Mouse (Mus musculus): ENCODE measurements at regions not wholly inside any gene's neighbourhood (a gene's known extent, or its start where the extent isn't known, plus 50 kb on each side); places are given as distances from the start of the nearest gene placed in this dataset.
A peak's percentile ranks its signal among the peaks of the same experiment; 100 is the strongest.

DNA sequence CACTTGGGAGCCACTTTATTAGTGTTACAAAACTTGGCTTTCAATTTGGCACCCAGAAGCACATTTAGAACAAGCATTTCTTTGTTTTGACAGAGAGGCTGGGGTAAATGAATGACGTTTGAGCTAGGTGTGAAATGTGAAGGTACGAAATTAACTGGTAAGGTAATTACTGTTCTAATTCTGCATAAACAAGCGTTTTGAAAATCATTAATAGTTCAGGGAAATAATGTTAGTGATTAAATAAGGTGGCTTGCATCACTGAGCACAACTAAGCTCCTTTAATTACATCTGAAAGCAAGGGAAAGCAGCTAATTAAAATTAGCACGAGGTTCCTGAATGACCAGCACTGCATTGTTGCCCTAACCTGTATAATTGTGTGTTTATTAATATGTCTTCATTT lies 529.9 kb upstream of the Pkn2 start:
- DNase-seq (ENCODE audit: low read depth) = no peak

DNA sequence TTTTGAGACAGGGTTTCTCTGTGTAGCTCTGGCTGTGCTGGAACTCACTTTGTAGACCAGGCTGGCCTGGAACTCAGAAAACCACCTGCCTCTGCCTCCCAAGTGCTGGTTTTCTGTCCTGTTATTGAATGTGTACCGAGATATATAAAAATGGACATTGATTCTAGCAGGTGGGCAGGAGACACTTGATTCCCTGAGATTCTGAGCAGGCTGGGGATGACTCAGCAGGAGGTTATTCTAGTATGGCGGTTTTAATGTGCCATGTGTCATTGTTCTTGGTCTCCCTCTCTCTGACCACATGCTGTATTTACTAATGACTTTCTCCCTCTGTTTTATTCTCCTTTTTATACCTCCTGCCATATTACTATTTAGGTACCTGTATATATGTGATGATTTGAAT lies 517.2 kb upstream of the Pkn2 start:
- no peak for DNase-seq (ENCODE audit: low read depth)

DNA sequence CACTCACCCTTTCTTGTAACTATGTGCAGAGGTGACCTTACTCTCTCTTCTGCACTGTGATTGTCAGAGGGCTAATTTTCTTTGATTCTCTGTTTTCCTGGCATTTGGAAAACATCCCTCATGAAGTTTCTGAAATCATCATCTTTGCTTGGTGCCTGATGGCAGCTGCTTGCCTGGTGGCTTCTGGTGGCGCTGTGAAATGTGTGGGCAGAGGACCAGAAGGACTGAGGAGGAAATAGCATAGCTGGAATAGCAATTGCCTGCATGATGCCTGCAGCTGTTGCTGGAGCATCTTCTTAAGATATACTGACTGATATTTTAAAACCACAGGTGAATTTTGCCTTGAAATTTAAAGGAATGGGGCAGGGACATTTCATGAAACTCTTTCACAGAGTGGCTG lies 502.6 kb upstream of the Pkn2 start:
- no peak for DNase-seq (ENCODE audit: low read depth)

DNA sequence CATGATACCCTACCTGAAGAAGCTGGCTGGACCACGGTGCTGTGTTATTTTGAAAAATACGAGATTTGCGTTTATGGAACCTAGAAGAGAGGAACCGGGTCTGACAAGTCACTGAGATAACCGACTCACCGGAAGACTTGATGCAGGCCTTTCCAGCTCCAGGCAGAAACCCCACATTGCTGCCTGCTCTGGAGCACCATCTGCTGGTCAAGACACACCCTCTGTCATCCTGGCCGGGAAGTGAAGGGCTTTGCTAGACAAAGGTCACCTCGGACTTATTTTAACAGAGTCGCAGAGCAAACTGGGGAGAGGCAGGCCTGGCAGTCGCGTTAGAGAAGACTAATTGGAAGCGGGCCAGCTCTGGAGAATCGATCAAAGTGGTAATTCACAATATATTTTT lies 497.4 kb upstream of the Pkn2 start:
- DNase-seq (ENCODE audit: low read depth) = peak; percentile 22

DNA sequence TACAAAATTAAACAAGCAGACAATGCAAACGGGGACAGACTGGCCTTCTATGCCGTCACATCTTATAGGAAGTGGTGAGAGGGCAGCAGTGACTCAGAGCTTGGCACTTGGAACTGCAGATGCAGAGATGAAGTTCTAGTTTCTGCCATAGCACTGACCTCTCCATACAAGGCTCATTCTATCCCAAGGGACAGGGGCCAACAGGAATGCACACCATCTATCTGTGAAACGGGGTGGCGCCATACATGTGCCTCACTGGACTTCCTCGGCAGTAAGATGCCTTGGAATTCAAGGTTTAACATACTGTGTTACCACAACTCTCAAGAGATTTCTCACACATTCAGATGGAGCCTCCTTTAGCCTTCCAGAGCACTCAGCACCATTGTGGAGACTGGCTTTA lies 495.6 kb upstream of the Pkn2 start:
- DNase-seq (ENCODE audit: low read depth) = no peak

DNA sequence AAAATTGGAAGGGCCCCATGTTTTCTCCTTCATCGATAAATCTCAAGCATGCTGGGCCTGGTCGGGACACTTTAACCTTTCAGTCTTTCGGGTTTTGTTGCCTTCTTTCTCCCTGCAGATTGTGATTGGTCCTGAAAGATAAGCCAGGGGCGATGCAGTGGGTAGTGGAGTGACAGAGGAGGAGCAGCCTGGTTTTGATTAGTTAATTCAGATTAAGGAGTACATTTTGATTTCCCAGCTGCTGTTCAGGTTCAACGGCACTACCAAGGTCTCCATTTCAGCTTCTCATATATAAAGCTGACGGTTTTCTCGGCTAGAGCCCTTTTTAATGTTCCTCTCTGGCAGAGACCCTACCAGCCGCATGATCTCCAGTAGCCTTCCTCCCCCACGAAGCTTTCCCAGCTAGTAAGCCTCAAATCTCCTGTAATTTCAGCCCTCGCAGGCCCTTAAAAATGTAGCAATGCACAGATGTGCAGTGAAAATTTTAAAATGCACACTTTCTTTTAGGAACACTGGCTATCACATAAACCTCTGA lies 493.8 kb upstream of the Pkn2 start:
- no peak for DNase-seq (ENCODE audit: low read depth)

DNA sequence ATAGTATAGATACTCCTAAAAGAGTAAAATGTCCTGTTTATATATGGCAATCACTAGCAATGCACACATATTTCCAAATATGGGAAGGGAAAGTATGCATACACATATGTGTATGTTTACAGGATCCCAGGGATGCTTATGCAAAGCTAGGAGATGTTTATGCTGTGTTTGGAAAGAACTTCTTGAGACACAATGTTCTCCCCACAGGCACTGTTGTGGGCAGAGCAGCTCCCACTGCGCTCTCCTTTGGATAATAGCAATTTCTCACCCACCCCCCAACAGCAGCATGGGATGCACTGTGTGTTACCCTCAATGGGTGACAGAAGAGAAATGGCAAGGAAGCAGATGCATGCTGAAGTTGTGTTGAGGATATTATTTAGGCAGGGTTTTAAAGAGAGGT lies 491.7 kb upstream of the Pkn2 start:
- DNase-seq (ENCODE audit: low read depth) = no peak

DNA sequence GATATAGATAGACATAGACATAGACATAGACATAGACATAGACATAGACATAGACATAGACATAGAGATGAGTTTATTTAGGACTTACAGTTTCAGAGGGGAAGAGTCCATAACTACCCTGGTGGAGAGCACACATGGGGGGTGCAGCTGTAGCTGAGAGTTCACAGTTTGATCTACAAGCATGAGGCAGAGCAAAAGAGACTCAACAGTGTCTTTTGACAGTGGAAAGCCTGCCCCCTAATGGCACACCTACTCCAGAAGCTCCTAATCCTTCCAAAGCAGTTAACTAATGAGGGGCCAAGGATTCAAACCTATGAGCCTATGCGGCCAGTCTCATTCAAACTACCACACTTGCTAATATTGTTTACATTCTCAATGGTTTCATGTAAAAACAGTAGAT lies 487.2 kb upstream of the Pkn2 start:
- DNase-seq (ENCODE audit: low read depth) = no peak

DNA sequence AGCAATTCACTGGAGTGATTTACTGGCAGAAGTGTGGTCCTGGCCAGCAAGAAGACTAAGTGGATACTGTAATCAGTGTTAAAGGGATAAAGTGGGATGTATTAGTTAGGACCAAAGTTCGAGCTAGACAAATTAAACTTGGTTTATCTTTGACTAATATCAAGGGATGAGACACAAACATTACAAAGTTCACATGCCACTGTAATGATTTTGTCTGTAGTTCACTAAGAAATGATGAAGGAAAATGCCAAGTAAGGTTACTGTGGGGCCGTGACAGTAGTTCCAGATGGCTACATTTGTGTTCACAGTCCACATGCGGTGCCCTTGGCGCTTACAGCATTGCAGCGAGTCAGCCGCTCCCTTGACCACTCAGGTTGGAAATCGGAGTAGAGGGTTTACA lies 458.2 kb upstream of the Pkn2 start:
- DNase-seq (ENCODE audit: low read depth) = no peak

DNA sequence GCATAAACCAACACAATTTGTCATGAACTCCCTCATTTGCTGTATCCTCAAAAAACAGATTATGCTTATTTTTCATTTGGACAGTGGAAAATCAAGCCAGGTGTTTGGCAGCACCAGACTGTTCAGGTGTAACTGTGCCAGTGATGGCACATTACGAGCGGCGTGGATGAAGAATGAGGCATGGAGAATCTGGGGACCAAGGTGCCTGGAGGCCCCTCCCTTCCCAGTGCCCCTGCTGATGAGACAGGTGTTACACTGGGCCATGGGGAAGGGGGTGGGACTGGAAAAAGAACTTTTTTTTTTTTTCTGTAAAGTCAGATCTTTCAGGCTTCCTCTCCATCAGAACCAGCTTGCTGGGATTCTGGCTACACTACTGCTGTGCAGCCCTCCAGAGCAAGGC lies 451.5 kb upstream of the Pkn2 start:
- no peak for DNase-seq (ENCODE audit: low read depth)

DNA sequence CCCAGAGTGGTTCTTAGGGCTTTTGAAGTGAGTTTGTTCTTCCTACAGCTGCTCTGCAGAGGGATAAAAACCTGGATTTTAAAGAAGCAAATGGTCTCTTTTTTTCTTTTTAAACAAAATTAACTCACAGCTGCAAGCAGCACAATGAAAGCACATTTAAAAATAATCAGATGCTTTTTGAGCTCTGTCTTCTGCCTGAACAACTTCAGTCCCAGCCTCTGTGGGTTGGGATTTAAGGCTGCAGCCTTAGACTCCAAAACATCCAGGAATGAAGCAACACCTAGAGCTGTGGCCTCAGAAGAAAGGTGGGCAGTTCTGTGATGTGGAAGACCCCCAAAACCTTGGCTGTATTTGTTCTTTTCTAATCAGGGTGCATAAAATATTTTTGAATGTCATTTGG lies 446.7 kb upstream of the Pkn2 start:
- DNase-seq (ENCODE audit: low read depth) = no peak

DNA sequence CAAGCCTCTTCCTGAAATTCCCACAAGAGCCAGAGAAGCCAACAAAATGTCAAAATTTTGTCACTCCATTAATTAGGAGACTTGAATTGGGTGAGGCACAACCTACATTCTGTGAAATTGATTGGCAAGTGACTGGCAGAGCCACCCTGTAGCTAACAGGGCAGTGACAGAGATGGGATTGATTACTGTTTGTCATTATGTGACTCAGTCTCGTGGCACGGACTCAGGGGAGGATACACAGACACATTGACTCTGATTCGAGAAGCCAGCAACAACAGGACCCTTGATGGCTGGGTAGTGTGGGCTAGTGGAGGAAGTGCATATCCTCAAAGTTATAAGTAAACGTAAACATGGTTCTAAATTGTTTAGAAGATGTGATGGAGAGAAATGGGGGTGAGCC lies 445.8 kb upstream of the Pkn2 start:
- no peak for DNase-seq (ENCODE audit: low read depth)

DNA sequence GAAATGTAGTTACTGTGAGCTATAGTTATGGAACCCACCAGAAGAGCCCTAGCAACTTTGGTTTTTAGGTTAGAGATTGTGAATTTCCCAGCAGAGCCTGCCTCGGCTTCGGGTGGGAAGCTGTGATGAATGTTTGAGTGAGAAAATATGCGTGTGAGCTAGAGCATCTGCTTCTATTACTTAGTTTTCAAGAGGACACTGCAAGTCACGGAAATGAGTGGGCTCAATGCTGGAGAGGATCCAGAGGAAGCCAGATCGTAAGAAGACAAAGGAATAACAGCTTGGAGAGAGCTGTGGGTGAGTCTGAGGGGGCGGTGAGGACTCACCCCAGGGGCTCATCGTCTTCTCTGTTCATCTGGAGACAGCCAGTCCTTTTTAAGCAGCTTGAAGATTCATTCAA lies 434.7 kb upstream of the Pkn2 start:
- DNase-seq (ENCODE audit: low read depth) = no peak

DNA sequence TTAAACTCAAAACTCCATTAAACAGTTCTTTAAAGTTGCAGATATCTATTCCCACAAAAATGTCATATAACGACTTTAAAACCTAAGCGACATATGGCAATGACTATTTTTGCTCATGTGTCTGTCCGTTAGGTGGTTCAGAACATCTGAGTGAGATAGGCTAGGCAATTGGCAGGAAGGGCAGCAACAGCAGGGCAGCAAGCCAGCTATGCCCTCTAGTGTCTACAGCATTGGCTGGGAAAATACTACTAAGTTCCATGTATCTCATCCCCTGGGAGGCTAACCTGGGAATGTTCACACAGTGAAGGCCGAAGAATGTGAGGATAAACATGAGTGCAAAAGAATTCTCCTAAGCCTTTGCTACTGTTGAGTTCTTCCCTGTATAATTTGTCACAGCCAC lies 410.0 kb upstream of the Pkn2 start:
- DNase-seq (ENCODE audit: low read depth) = no peak

DNA sequence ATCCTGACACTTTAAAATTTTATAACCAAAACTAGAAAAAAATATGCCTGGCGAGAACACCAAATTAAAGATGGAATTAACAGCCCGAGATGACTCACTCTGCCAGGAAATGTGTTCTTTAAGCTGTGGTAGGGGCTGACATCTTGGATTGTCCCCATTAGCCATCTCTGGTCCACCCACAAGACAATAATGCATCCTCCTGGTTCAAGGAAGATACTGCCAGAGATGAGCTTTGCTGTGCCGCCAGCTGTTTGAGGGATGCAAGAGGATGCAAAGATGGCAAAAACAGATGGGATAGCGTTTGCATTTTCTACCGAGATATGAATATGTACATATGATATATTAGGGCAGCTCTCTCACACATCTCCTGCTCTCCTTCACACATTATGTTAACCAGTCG lies 382.3 kb upstream of the Pkn2 start:
- no peak for DNase-seq (ENCODE audit: low read depth)

DNA sequence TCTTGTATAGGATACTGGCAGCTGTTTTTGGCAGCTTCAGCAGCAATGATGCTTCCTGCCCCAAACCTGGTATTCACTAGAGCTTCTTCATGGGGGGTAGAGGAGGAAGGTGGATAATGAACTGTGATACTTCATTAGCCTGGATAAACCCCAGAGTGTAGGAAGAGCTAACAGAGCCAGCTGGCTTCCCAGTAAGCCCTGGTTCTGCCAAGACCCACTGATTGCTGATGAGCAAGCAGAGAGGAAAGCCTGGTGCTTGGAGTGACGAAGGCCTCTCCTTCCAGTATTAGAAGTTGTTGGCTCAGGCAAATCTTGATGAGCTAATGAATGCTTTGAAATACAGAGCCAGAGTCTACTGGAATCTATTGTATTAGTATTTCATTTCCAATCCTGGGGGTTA lies 370.8 kb upstream of the Pkn2 start:
- no peak for DNase-seq (ENCODE audit: low read depth)

DNA sequence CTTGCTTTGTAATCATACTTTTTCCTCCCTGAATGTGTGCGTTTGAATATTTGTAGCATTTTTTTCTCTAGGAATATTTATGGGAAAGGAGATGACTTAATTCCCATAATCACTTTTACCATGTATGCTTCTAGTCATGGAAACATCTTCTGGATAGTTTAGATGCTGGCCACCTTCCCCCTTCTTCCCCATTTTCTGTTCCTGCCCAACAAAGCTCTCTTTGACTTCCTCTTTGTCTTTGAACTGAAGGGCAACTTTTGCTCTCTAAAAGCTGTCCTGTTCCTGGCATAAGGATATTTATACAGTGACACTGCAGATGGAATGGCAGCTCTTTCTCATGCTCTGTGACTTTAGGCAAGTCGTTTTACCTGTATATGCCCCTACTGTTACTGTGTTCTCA lies 370.2 kb upstream of the Pkn2 start:
- DNase-seq (ENCODE audit: low read depth) = no peak

DNA sequence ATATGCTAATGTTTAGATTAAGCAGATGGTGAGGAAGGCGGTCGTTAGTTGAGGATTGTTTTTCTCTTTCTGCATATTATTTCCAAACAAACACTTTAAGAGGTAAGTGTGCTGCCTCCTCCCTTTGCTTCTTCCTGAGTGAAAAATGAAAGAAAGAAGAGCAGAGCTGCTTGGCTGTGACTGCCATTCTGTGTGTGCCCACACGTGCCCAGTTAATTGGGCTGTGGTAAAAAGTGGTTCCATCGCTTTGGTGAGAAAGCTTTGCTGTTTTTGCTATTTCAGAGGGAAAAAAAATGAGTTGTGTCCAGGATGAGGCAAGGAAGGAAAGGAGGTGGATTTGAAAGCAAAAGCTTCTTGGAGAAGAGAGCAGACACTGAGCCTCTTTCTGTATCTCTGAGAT lies 360.9 kb upstream of the Pkn2 start:
- DNase-seq (ENCODE audit: low read depth) = no peak

DNA sequence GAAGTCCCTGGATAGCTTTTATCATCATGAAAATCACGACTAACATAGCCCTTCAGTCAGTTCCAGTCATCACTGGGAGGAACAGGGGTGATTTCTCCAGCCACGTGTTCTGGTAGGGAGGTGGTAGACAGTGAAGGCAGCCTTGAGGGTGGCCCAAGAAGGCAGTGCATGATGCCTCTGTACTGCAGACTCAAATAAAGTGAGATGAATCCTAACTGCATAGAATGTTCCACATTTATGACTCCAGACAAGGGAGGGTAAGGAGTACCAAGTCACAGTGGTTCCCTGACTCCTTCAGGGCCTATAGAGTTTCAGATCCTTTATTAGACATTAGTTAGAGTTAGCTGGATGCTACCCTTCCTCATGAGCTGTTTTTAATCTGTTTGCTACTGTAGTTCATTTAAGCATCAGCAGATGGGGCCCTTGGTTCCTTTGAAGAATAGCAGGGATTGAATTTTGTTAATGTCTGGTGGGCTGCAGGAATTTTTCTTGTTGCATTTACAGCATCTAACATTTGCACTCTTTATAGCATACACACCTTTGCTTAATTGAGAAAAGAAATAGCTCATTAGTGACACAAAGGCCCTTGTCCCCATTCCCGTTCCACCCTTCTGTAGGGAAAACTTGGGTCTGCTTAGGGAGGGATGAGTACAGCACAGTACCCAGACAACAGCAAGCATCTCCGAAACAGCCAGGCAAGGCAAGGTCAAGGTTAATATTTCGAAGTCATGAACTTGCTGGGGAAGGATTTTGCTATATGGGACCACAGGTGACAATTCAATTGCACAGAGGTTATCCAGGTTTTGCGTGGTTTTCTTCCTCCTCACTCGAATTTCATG lies 359.0 kb upstream of the Pkn2 start:
- no peak for DNase-seq (ENCODE audit: low read depth)

DNA sequence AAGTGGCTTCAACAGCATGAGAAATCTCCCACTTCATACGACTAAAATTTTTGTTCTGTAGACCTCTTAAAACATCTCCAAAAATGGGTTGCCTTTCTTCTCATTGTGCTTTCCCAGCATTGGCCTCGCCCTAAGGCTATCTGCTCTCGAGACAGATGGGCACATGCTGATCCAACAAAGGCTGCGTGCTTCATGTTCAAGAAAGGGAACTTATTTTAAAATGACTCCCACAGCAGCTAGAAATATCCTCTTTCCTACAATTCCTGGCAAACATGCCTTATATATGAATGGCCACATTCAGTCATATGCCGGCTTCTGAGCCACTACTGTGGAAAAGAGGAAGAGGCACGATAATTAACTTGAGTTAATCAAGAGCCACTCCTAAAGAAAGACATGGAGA lies 356.7 kb upstream of the Pkn2 start:
- DNase-seq (ENCODE audit: low read depth) = no peak

DNA sequence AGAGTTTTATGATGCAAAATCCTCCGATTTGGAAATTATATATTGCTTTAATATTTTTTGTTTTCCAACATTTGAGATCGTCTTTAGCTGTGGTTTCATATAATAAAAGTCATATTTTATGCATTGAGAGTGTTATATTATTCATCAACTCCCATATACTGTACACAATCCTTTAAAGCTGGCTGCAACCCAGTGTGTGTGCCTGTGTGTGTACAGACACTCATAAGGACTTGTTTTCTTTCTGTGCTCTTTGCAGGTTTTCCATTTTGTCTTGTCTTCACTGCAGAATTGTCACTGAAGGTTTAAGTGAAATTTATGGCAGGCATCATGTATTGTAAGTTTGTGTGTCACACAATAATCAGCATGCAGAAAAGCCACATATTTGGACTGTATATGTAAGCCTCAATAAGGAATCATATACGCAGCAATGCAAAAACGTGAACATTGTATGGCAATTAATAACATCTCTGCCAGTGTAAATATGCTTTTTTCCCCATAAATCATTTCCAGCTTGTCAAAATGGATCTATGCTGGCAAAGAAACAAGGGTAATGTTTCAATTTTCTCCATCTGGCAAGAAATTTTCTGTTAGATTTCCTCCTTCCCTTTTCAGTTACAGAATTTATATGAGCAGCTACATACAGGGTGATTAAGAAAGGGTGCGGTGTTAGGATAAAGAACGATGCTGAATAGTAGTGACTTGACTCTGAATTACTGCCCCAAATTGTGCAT lies 342.4 kb upstream of the Pkn2 start:
- DNase-seq (ENCODE audit: low read depth) = no peak

DNA sequence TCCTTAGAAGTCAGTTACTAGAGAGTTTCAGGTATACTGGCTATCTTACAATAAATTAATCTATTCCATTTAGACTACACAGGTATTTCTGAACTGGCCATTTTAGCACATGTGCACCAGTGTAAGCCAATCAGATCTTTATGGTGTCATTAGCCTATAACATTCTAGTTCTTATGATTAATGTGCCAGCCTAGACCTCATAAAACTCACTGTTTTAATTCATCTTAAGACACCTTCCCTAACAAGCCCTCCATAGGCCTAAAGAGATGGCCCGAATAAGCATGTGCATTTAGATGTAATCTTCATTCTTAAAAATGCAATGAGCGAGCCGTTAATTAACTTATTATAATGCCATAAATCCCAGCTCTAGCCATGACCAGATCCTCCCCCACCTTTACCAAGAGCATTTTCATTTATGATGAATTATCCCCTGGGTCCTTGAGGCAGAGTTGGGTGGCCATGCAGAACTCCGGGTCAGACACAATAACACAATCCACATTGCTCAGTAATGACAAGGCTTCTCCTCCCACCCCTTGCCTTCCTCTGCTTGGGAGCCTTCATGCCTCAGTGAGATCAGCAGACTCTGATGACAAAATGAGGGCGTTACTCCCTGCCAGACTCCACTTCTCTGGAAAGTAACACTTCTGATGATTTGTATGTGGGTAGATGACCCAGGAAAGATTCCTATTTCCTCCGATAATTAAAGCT lies 311.6 kb upstream of the Pkn2 start:
- no peak for DNase-seq (ENCODE audit: low read depth)

DNA sequence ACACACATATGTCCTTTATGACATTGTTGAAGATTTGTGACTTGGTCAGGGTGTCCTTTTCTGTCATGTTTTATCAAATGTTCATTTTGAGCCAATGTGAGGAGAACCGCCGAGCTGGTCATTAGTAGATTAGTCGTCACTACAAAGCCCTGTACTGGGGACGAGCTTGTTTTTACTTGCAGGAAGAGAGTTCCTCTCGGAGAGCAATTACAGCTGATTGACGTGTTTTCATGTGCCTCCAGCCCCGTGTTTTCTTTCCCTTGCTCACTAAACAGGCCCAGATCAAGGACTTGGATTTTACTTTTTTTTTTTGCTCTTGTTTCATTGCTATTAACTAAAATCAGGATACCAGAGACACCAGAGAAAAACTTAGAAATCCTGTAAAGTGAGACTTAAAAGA lies 307.1 kb upstream of the Pkn2 start:
- no peak for DNase-seq (ENCODE audit: low read depth)
